Mouse (Mus musculus) urinary bladder, postnatal 14 days (tissue): ENCODE measurements at regions not wholly inside any gene's neighbourhood (a gene's known extent, or its start where the extent isn't known, plus 50 kb on each side); places are given as distances from the start of the nearest gene placed in this dataset.
"Not testable (repeated sequence)": the region's sequence is repeated elsewhere in the genome, so short reads cannot be mapped to it uniquely, and the experiment has no call there.

Experiments used
- DNase-seq: peaks from one replicate; pipeline ENCODE4 v3.0.0; 2021; ENCODE audit warnings: low spot score

- DNase-seq: no peak
Observed at GRCm38 (mm10) chr1:128535537-128536150, 56.4 kb downstream of the Cxcr4 start.

GRCm38 (mm10) chr1:128532632-128533031 lies 59.5 kb downstream of the Cxcr4 start:
- no peak for DNase-seq

GRCm38 (mm10) chr1:128529808-128530545 lies 62.1 kb downstream of the Cxcr4 start:
- no peak for DNase-seq

- no peak for DNase-seq
Observed at GRCm38 (mm10) chr1:128519234-128519633, 72.9 kb downstream of the Cxcr4 start.

GRCm38 (mm10) chr1:128518514-128518913 lies 73.6 kb downstream of the Cxcr4 start:
- no peak for DNase-seq

- DNase-seq: no peak
Observed at GRCm38 (mm10) chr1:128517351-128517750, 74.7 kb downstream of the Cxcr4 start.

- DNase-seq: no peak
Observed at GRCm38 (mm10) chr1:128514327-128514726, 77.8 kb downstream of the Cxcr4 start.

GRCm38 (mm10) chr1:128513911-128514310 lies 78.2 kb downstream of the Cxcr4 start:
- DNase-seq: no peak

- DNase-seq: no peak
Observed at GRCm38 (mm10) chr1:128513153-128513552, 78.9 kb downstream of the Cxcr4 start.

- DNase-seq: no peak
Observed at GRCm38 (mm10) chr1:128508816-128509461, 83.2 kb downstream of the Cxcr4 start.

GRCm38 (mm10) chr1:128506551-128507313 lies 85.4 kb downstream of the Cxcr4 start:
- no peak for DNase-seq

GRCm38 (mm10) chr1:128504371-128504770 lies 87.2 kb upstream of the Dars start:
- DNase-seq: no peak

- no peak for DNase-seq
Observed at GRCm38 (mm10) chr1:128498042-128498772, 81.0 kb upstream of the Dars start.

- DNase-seq: no peak
Observed at GRCm38 (mm10) chr1:128492251-128492650, 75.1 kb upstream of the Dars start.

- DNase-seq: not testable (repeated sequence)
Observed at GRCm38 (mm10) chr1:128487181-128487580, 70.0 kb upstream of the Dars start.

- no peak for DNase-seq
Observed at GRCm38 (mm10) chr1:128478376-128478775, 61.2 kb upstream of the Dars start.

- no peak for DNase-seq
Observed at GRCm38 (mm10) chr1:128477653-128478052, 60.5 kb upstream of the Dars start.

GRCm38 (mm10) chr1:128472713-128473230 lies 55.6 kb upstream of the Dars start:
- no peak for DNase-seq

GRCm38 (mm10) chr1:128472022-128472712 lies 55.0 kb upstream of the Dars start:
- peak; percentile 43 for DNase-seq

- DNase-seq: no peak
Observed at GRCm38 (mm10) chr1:128470786-128471185, 53.6 kb upstream of the Dars start.

- no peak for DNase-seq
Observed at GRCm38 (mm10) chr1:128469054-128469453, 51.9 kb upstream of the Dars start.
